Mouse (Mus musculus): ENCODE data around the gene Rcn3.

- TF ChIP-seq CTCF (conservative IDR thresholded peaks at IDR 0.05; ENCODE audit: low read length) (no peak), NANOG (IDR thresholded peaks at IDR 0.05; ENCODE audit: borderline replicate concordance, low read length) (no peak), POU5F1 (IDR thresholded peaks at IDR 0.05; ENCODE audit: borderline replicate concordance, low read length) (no peak)
These were observed 3.4 kb downstream of the Rcn3 start for GRCm38 (mm10) chr7:45088597-45088996.
